Mouse (Mus musculus) cerebellum, adult 9-10 months (tissue): ENCODE results near the gene Astn2.

Source experiments
- DNase-seq: peaks from one replicate; pipeline ENCODE4 v3.0.0; 2022

Astn2 gene

DNA sequence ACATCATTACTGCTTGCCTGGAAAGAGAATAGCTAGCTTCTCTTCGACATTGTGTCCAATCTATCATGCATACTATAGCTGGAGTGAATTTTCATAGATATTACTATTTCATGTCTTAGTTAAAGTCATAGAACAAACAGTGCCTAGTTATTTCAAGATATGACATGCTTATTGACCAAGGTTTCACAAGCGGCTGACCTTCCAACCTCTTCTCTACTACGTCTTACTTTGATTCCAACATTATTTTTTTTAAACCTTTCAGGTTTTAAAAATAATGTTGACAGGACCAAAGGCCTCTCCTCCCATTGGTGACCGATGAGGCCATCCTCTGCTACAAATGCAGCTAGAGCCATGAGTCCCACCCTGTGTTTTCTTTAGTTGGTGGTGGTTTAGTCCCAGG lies 1025.0 kb downstream of the Astn2 start:
- no peak for DNase-seq

- DNase-seq: no peak
Observed at GRCm38 (mm10) chr4:65376571-65376970, 1027.8 kb downstream of the Astn2 start.

- no peak for DNase-seq
Observed at GRCm38 (mm10) chr4:65373841-65374240, 1030.6 kb downstream of the Astn2 start.

GRCm38 (mm10) chr4:65372731-65373130 lies 1031.7 kb downstream of the Astn2 start:
- no peak for DNase-seq

GRCm38 (mm10) chr4:65367135-65367534 lies 1037.3 kb downstream of the Astn2 start:
- DNase-seq: no peak

- DNase-seq: no peak
Observed at GRCm38 (mm10) chr4:65354580-65354979, 1049.8 kb downstream of the Astn2 start.

DNA sequence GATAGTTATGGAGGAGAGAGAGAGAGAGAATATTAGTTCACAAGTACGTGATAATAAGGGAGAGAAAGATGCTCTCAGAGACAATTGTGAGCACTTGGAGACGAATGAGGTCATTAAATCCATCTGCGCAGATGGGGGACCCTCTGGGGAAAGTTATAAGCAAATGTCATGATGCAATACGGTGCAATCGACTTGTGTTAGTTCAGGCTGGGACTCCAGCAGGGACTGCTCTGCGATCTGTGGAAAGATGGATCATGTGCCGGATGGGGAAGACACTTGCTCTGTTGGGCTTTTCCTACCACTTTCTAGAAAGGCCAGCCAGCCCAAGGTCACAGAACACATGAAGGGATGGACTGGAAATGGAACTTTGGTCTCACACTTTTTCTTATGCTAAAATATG lies 1053.9 kb downstream of the Astn2 start:
- DNase-seq: no peak

GRCm38 (mm10) chr4:65341766-65342165 lies 1062.6 kb downstream of the Astn2 start:
- no peak for DNase-seq

DNA sequence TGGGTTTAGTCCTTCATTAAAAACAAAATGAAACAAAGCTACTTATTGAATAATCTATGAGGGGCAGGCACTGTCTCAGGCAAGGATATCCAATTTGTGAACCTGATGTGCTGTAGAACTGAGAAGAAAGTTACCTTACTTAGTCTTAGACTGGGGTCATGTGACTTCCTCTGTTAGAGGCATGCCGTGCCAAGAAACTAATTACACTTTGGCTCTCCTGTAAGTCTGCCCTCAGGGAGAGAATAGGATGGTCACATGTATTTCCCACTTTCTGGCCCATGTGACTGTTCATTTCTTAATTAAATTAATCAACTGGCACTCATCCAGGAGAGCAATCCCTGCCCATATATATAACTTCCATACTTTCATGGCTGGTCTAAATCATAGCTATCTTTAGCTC lies 1070.7 kb downstream of the Astn2 start:
- DNase-seq: no peak
